Mouse (Mus musculus): ENCODE data around the gene Dlx4. TPM values are rescaled to one million over a fixed set of nuclear protein-coding genes. Genes with fewer than 3 reads are reported as not detected.

Dlx4 gene
- total and polyA plus RNA-seq, 2 experiments from 2014 or later: 0.29 to 0.52 TPM

- no peak for DNase-seq (ENCODE audit: low spot score)
- H3K9ac ChIP-seq (replicated peaks; ENCODE audit: low read length): no peak overlapping the region
- H3K27ac ChIP-seq: no peak overlapping the region
- H3K9me3 ChIP-seq (ENCODE audit: low read length): no peaks in the 10 kb centered on the region
- H3K4me2 ChIP-seq (ENCODE audit: low read depth, low read length): no peak overlapping the region
- H3K27me3 ChIP-seq (ENCODE audit: insufficient read depth, low read length): peaks cover 41% of the 10 kb centered on the region
- H3K4me1 ChIP-seq (ENCODE audit: insufficient read depth, low read length): peaks cover 3% of the 10 kb centered on the region; the same call in 1 of the 2 replicates
- no peak overlapping the region for H3K4me3 ChIP-seq (ENCODE audit: low read length)
- ATAC-seq: no peak
- 35% methylated on average over 5 of the region's 5 CpGs for WGBS
- TF ChIP-seq CTCF (IDR thresholded peaks at IDR 0.05; ENCODE audit: low read depth): no peak
- H3K36me3 ChIP-seq (ENCODE audit: insufficient read depth, low read length): no peaks in the 10 kb centered on the region
These were observed 7.1 kb upstream of the Dlx4 start for GRCm38 (mm10) chr11:95153116-95153515.

- no peak overlapping the region for H3K9ac ChIP-seq (replicated peaks; ENCODE audit: low read length)
- peaks cover 65% of the 10 kb centered on the region for H3K27me3 ChIP-seq (ENCODE audit: insufficient read depth, low read length)
- no peak for TF ChIP-seq CTCF (IDR thresholded peaks at IDR 0.05; ENCODE audit: low read depth)
- H3K4me1 ChIP-seq (ENCODE audit: insufficient read depth, low read length): peaks cover 11% of the 10 kb centered on the region
- no peaks in the 10 kb centered on the region for H3K36me3 ChIP-seq (ENCODE audit: insufficient read depth, low read length)
- peak overlapping the region; percentile 15; the same call in 1 of the 2 replicates for H3K4me3 ChIP-seq (ENCODE audit: low read length)
- DNase-seq (ENCODE audit: low spot score) (peak; percentile 50), ATAC-seq (no peak)
- H3K4me2 ChIP-seq (ENCODE audit: low read depth, low read length): peak overlapping the region; percentile 34; the same call in 1 of the 2 replicates
- no peaks in the 10 kb centered on the region for H3K9me3 ChIP-seq (ENCODE audit: low read length)
- H3K27ac ChIP-seq: no peak overlapping the region
- WGBS: 1% methylated on average over 33 of the region's 33 CpGs
These were observed 4.4 kb upstream of the Dlx4 start for GRCm38 (mm10) chr11:95150269-95151049.

- DNase-seq (ENCODE audit: low spot score) (no peak), ATAC-seq (no peak)
- peak overlapping the region; percentile 7; the same call in 1 of the 2 replicates for H3K4me3 ChIP-seq (ENCODE audit: low read length)
- no peaks in the 10 kb centered on the region for H3K36me3 ChIP-seq (ENCODE audit: insufficient read depth, low read length)
- peaks cover 70% of the 10 kb centered on the region for H3K27me3 ChIP-seq (ENCODE audit: insufficient read depth, low read length)
- H3K9ac ChIP-seq (replicated peaks; ENCODE audit: low read length): no peak overlapping the region
- no peak overlapping the region for H3K27ac ChIP-seq
- WGBS: 3% methylated on average over 27 of the region's 27 CpGs
- no peak for TF ChIP-seq CTCF (IDR thresholded peaks at IDR 0.05; ENCODE audit: low read depth)
- H3K9me3 ChIP-seq (ENCODE audit: low read length): no peaks in the 10 kb centered on the region
- H3K4me1 ChIP-seq (ENCODE audit: insufficient read depth, low read length): peaks cover 11% of the 10 kb centered on the region
- H3K4me2 ChIP-seq (ENCODE audit: low read depth, low read length): peak overlapping the region; percentile 34; the same call in 1 of the 2 replicates
These were observed 3.6 kb upstream of the Dlx4 start for GRCm38 (mm10) chr11:95149462-95150268.

GRCm38 (mm10) chr11:95148754-95149153 lies 2.7 kb upstream of the Dlx4 start:
- 1% methylated on average over 9 of the region's 9 CpGs for WGBS
- no peak overlapping the region for H3K27ac ChIP-seq
- TF ChIP-seq CTCF (IDR thresholded peaks at IDR 0.05; ENCODE audit: low read depth): no peak
- H3K4me2 ChIP-seq (ENCODE audit: low read depth, low read length): no peak overlapping the region
- H3K4me1 ChIP-seq (ENCODE audit: insufficient read depth, low read length): peaks cover 11% of the 10 kb centered on the region
- no peak overlapping the region for H3K9ac ChIP-seq (replicated peaks; ENCODE audit: low read length)
- no peak for ATAC-seq
- H3K27me3 ChIP-seq (ENCODE audit: insufficient read depth, low read length): peaks cover 77% of the 10 kb centered on the region
- no peaks in the 10 kb centered on the region for H3K9me3 ChIP-seq (ENCODE audit: low read length)
- H3K4me3 ChIP-seq (ENCODE audit: low read length): no peak overlapping the region
- DNase-seq (ENCODE audit: low spot score): no peak
- H3K36me3 ChIP-seq (ENCODE audit: insufficient read depth, low read length): no peaks in the 10 kb centered on the region

- ATAC-seq: no peak
- Histone ChIP-seq H3K36me3 (ENCODE audit: insufficient read depth, low read length) (no peaks in the 10 kb centered on the region), H3K4me2 (ENCODE audit: low read depth, low read length) (peak overlapping the region; percentile 62), H3K9me3 (ENCODE audit: low read length) (no peaks in the 10 kb centered on the region), H3K9ac (replicated peaks; ENCODE audit: low read length) (no peak overlapping the region), H3K4me1 (ENCODE audit: insufficient read depth, low read length) (peaks cover 8% of the 10 kb centered on the region), H3K27me3 (ENCODE audit: insufficient read depth, low read length) (peaks cover 84% of the 10 kb centered on the region), H3K27ac (no peak overlapping the region), H3K4me3 (ENCODE audit: low read length) (peak overlapping the region; percentile 34)
- under 1% methylated on average over 34 of the region's 34 CpGs for WGBS
- DNase-seq (ENCODE audit: low spot score): no peak
- TF ChIP-seq CTCF (IDR thresholded peaks at IDR 0.05; ENCODE audit: low read depth): no peak
These were observed 1.0 kb downstream of the Dlx4 start for GRCm38 (mm10) chr11:95144946-95145483.

GRCm38 (mm10) chr11:95144091-95144945 lies 1.7 kb downstream of the Dlx4 start:
- Histone ChIP-seq H3K4me1 (ENCODE audit: insufficient read depth, low read length) (peaks cover 8% of the 10 kb centered on the region), H3K4me3 (ENCODE audit: low read length) (no peak overlapping the region), H3K36me3 (ENCODE audit: insufficient read depth, low read length) (no peaks in the 10 kb centered on the region), H3K9ac (replicated peaks; ENCODE audit: low read length) (no peak overlapping the region), H3K9me3 (ENCODE audit: low read length) (no peaks in the 10 kb centered on the region), H3K27me3 (ENCODE audit: insufficient read depth, low read length) (peaks cover 88% of the 10 kb centered on the region), H3K4me2 (ENCODE audit: low read depth, low read length) (no peak overlapping the region), H3K27ac (no peak overlapping the region)
- no peak for TF ChIP-seq CTCF (IDR thresholded peaks at IDR 0.05; ENCODE audit: low read depth)
- 6% methylated on average over 9 of the region's 9 CpGs for WGBS
- no peak for ATAC-seq
- no peak for DNase-seq (ENCODE audit: low spot score)

All from hindbrain, postnatal 0 days (tissue).